Comparison of ENCODE assay signal across 8 mouse cellular contexts in the genomic region with DNA sequence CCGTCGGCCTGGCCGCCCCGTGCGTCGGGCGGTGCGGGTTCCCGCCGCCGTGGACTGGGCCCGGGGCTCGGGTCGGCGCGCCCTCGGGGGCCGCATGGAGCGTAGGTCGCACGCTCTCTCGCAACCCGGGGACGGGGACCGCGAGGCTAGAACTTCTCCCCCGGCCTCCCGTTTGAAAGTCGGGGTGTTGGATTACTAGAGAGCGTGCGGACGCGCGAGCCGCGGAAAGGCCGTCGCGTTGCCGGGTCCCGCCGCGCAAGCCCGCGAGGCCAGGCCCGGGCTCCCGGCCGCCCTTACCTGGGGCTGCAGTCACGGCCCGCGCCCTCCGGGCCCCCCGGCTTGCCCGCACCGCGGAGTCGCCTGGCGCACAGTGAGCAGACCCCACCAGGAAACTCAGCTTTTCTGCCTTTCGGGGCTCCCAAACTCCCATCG. TPM values are rescaled to one million over a fixed set of nuclear protein-coding genes. Genes with fewer than 3 reads are reported as not detected.
DNase-seq lines count a peak whose midpoint lies in the region; ATAC-seq lines count a peak whose summit lies in the region.

No protein-coding gene starts in this region.

- no peaks in the 10 kb centered on the region for H3K36me3 ChIP-seq in embryonic facial prominence, embryonic 11.5 days (replicated peaks; ENCODE audit: control insufficient read depth, insufficient read depth, low read depth, low read length)
- H3K36me3 ChIP-seq in liver, embryonic 15.5 days (replicated peaks), result no peaks in the 10 kb centered on the region
- H3K36me3 ChIP-seq in neural tube, embryonic 14.5 days (ENCODE audit: control insufficient read depth, insufficient read depth, low read length), result no peaks in the 10 kb centered on the region

- peak overlapping the region; percentile 99 for H3K9ac ChIP-seq in embryonic facial prominence, embryonic 11.5 days (replicated peaks; ENCODE audit: low read length)
- peak overlapping the region; percentile 96 for H3K9ac ChIP-seq in liver, embryonic 15.5 days
- H3K9ac ChIP-seq in neural tube, embryonic 14.5 days (replicated peaks; ENCODE audit: low read depth, low read length), result peak overlapping the region; percentile 90

- peak overlapping the region; percentile 98 for H3K27ac ChIP-seq in embryonic facial prominence, embryonic 11.5 days (replicated peaks; ENCODE audit: low read depth, low read length)
- H3K27ac ChIP-seq in liver, embryonic 15.5 days (replicated peaks), result peak overlapping the region; percentile 89
- H3K27ac ChIP-seq in neural tube, embryonic 14.5 days (ENCODE audit: low read depth, low read length), result peak overlapping the region; percentile 91

- WGBS in embryonic facial prominence, embryonic 11.5 days, result under 1% methylated on average over 50 of the region's 60 CpGs
- WGBS in liver, embryonic 15.5 days (ENCODE audit: insufficient replicate concordance), result 0% methylated on average over 58 of the region's 60 CpGs
- WGBS in neural tube, embryonic 14.5 days, result under 1% methylated on average over 60 of the region's 60 CpGs

- no peaks in the 10 kb centered on the region for H3K27me3 ChIP-seq in embryonic facial prominence, embryonic 11.5 days (ENCODE audit: control insufficient read depth, insufficient read depth, low read length)
- H3K27me3 ChIP-seq in liver, embryonic 15.5 days, result no peaks in the 10 kb centered on the region
- no peaks in the 10 kb centered on the region for H3K27me3 ChIP-seq in neural tube, embryonic 14.5 days (ENCODE audit: control insufficient read depth, insufficient read depth, low read length)

- ATAC-seq in embryonic facial prominence, embryonic 11.5 days (replicated peaks; ENCODE audit: insufficient number of reproducible peaks, low FRiP score, low TSS enrichment, low read depth), result 0 out of 2 replicates have a peak, but pooled peaks have one; percentile 22
- ATAC-seq in liver, embryonic 15.5 days (ENCODE audit: insufficient read depth), result peak; percentile 64
- ATAC-seq in neural tube, embryonic 14.5 days (ENCODE audit: low read depth), result peak; percentile 67; the same call in 1 of the 2 replicates

- peak; percentile 62 to 66 for DNase-seq in B cell, adult 2 months
- peak; percentile 81 for DNase-seq in adrenal gland, adult 2 months
- DNase-seq in embryonic facial prominence, embryonic 11.5 days (ENCODE audit: low spot score), result peak; percentile 54
- DNase-seq in heart, adult 18-20 months, result peak; percentile 58 to 76
- DNase-seq in kidney, adult 18-20 months, result peak; percentile 73
- peak; percentile 66 for DNase-seq in thymus, postnatal 25 days

- H3K4me2 ChIP-seq in embryonic facial prominence, embryonic 11.5 days (ENCODE audit: low read depth, low read length), result peak overlapping the region; percentile 58
- H3K4me2 ChIP-seq in liver, embryonic 15.5 days, result peak overlapping the region; percentile 90
- H3K4me2 ChIP-seq in neural tube, embryonic 14.5 days (ENCODE audit: low read depth, low read length), result peak overlapping the region; percentile 65

- no peaks in the 10 kb centered on the region; the same call in 1 of the 2 replicates for H3K4me1 ChIP-seq in embryonic facial prominence, embryonic 11.5 days (ENCODE audit: control insufficient read depth, insufficient read depth, low read length)
- peaks cover 37% of the 10 kb centered on the region for H3K4me1 ChIP-seq in liver, embryonic 15.5 days (replicated peaks)
- peaks cover 5% of the 10 kb centered on the region for H3K4me1 ChIP-seq in neural tube, embryonic 14.5 days (ENCODE audit: control insufficient read depth, insufficient read depth, low read length)

- peak overlapping the region; percentile 96 for H3K4me3 ChIP-seq in embryonic facial prominence, embryonic 11.5 days (ENCODE audit: low read depth, low read length)
- peak overlapping the region; percentile 93 for H3K4me3 ChIP-seq in liver, embryonic 15.5 days (replicated peaks)
- H3K4me3 ChIP-seq in neural tube, embryonic 14.5 days (ENCODE audit: low read depth, low read length), result peak overlapping the region; percentile 90

- no peaks in the 10 kb centered on the region for H3K9me3 ChIP-seq in embryonic facial prominence, embryonic 11.5 days (replicated peaks; ENCODE audit: control insufficient read depth, low read length)
- H3K9me3 ChIP-seq in liver, embryonic 15.5 days (replicated peaks), result no peaks in the 10 kb centered on the region
- H3K9me3 ChIP-seq in neural tube, embryonic 14.5 days (ENCODE audit: control insufficient read depth, low read length), result no peaks in the 10 kb centered on the region

RNA-seq across cellular contexts. Expression of a gene that starts 1.7 kb away (rescaled TPM):
- total RNA-seq in adrenal gland, adult 2 months (2021), result 100 to 1,000 TPM; 110 to 120 TPM
- polyA plus RNA-seq in adrenal gland, adult 2 months (2012; rRNA removed), result 6.2 and 8.4 TPM in 2 replicates
- polyA plus RNA-seq in embryonic facial prominence, embryonic 11.5 days (2014; fragmentation: Nextera tagmentation; extraction: Ambion mirVana), result 202 and 232 TPM in 2 replicates
- 10 to 100 TPM; 88.4 to 91.8 TPM for total RNA-seq in heart, adult 18-20 months (2021)
- 51.1 and 55.3 TPM in 2 replicates for polyA plus RNA-seq in liver, embryonic 15.5 days (2015; fragmentation: Nextera tagmentation; extraction: Ambion mirVana)
- polyA plus RNA-seq in neural tube, embryonic 14.5 days (2014; fragmentation: Nextera tagmentation; extraction: Ambion mirVana), result 99.5 and 111 TPM in 2 replicates

Comparison
In these comparisons a context has a peak if more than half of its experiments do, and no peak if none do; other contexts are left out.
1. Peak in every context shown above with its lines: DNase-seq, ATAC-seq, H3K4me3 ChIP-seq and H3K27ac ChIP-seq.